Mouse (Mus musculus) inflammation-experienced regulatory T-cells, adult 6 months (primary cell): ENCODE results near the gene Nme7. TPM values are rescaled to one million over a fixed set of nuclear protein-coding genes. Genes with fewer than 3 reads are reported as not detected.
A peak's percentile ranks its signal among the peaks of the same experiment; 100 is the strongest.

Experiments
- ATAC-seq: one replicate; pipeline ENCODE4 v1.8.0; 2017
- polyA plus RNA-seq, 3 experiments: library from polyadenylated mRNA; unstranded; fragments of 100-300 nt; shearing (Covaris generic); gene quantifications; one replicate each; pipeline ENCODE4 v1.2.1; 2017

The Nme7 gene
- polyA plus RNA-seq: 10 to 100 TPM; 11.5 to 19.0 (median 12.5) TPM

- no peak for ATAC-seq
These were observed at the start of gene Nme7 for GRCm38 (mm10) chr1:164303821-164304220. Gene Nme7, plus strand, starts transcription at chr1:164304121.

DNA sequence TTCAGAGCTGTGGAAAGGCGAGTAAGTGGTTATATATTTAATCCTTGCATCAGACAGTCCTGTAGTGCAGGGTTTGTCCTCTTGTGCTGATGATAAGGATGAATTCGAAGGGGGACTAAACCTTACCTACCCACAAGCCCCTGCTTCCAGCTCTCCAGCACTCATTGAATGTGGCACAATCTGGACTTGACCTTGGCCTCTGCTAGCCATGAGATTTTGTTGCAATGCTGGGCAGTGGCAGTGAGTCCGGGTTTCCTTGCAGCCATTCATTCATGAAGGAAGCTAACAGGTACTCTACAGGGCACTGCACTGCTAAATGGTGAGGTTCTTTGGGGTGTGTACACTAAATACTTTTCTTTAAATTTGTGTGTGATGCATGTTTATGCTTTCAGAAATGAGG lies 49.1 kb upstream of the Nme7 start:
- ATAC-seq: no peak

DNA sequence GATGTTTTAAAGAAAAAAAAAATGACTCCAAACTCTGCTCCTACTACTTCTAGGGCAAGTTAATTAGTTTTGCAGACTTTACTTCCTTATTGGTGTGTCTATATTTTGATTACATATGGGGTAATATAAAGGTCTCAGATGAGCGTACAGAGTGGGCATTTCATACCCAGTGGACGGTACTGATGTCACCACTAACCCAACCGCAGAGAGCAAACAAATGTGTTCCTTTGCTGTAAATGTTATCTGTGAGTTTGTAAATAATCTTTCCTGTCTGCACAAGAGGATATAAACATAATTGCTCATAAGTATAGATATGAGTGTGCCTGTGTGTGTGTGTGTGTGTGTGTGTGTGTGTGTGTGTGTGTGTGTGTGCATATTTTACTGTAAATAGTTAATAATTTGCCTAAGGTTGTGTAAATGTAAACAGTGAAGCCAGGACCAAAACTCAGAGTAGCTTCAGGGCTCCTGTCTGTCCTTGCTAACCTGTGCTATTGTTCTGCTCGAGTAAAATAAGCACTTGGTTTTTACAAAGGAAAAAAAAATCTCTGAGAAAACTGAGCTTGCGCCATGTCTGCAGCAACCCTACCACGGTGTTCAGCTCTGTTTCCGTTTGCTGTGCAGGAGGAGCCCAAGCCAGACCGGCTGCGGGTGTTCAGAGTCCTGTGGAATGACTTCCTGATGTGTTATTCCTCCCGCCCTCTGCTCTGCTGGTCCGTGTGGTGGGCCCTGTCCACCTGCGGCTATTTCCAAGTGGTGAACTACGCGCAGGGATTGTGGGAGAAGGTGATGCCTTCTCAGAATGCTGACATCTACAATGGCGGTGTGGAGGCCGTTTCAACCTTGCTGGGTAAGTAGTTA lies 43.5 kb upstream of the Nme7 start:
- ATAC-seq: no peak

DNA sequence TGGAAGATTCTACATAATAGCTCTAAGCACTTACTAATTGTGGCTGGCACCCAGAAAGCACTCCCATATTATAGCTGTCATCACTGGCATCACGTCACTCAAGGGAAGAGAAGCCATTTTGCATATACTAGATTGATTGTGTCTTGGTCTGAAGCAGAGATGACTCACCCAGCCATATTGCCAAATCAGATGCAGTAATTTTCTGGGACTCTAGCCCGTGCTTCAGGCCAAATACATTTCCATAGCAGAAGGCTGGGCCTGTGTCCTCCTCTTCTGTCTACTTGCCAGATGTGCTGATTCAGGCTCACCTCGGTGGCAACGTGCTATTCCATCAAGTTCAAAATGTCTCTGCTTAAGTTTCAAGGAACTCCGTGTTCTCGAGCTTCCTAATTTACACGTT lies 42.4 kb upstream of the Nme7 start:
- no peak for ATAC-seq

- ATAC-seq: no peak
These were observed 33.0 kb upstream of the Nme7 start for GRCm38 (mm10) chr1:164270941-164271340.

DNA sequence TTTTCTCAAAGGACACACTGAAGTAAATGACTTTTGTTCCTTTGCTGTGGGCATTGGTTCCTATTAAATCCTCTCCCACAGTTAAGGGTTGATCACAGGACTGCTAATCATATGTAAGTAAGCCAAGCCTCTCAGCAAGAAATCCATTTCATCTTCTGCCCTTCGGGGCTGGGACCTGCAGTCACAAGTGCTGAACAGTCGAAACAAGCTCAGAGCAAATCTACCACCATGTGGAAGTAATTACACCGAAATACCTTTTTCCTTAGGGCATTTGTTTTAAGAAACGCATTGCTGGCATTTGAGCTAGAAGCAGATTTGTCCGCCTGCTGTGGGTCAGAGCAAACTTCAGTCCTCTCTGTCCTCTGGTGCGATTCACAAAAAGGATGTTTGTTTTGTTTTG lies 30.3 kb upstream of the Nme7 start:
- no peak for ATAC-seq

- ATAC-seq: peak; percentile 100
These were observed 28.4 kb upstream of the Nme7 start, which contains the start of gene Ccdc181 for GRCm38 (mm10) chr1:164275455-164275954. Gene Ccdc181, plus strand, starts transcription at chr1:164275585.

DNA sequence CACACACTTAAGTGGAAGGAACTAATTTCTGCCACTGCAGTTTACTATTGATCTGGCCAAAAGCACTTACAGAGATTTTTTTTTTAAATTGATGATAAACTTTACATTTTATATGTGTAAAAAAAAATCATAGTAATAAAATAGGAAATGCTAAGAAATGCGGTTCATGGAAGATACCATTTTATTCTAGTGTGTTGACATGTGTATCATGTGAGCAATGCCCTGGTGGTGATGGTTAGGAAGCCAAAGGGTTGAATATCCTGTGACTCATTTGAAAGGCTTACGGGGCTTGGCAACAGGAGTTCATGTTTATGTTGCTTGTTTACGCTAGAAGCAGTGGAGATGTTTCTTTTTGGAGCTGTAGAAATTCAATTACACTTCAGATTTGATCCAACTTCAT lies 27.4 kb upstream of the Nme7 start:
- ATAC-seq: no peak

GRCm38 (mm10) chr1:164279332-164279731 lies 24.6 kb upstream of the Nme7 start:
- no peak for ATAC-seq

DNA sequence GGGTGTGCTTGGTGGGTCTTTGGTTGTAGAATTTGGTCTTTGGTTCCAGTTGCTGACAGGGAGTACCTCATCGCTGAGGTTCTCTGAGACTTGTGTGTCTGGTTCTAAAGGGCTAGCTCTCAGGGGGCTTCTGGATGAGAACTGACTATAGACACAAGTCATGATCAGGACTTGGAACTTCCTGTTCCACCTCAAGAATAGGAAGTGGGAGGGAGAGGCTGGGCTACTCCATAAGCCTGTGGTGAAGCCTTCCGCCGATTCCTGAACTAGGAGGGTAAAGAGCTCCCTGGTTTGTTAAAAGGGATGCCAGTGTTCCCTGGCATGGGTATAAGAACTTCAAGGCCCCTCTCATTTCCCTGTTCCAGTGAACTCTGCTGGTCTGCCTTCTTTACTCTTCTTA lies 19.9 kb upstream of the Nme7 start:
- no peak for ATAC-seq

GRCm38 (mm10) chr1:164287406-164287805 lies 16.5 kb upstream of the Nme7 start:
- ATAC-seq: no peak

DNA sequence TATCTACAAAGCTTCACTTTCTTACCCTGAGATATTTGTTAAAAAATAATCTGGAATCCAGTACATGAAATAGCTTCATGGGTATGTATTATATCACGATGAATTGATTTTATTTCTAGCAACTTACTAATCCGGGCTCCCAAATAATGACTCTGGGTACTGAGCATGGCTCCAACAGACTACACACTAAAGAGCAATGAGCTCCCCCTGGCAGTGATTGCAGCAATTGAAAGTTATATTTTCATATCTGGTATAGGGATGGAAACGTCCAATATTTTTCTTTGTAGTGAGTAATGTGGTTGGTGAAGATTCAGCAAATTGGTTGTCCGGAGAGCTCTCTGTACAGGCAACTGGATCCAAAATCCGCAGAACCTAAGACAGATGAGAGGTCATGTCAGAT lies 11.9 kb upstream of the Nme7 start:
- no peak for ATAC-seq

GRCm38 (mm10) chr1:164294071-164294470 lies 9.8 kb upstream of the Nme7 start:
- ATAC-seq: no peak

GRCm38 (mm10) chr1:164296473-164296872 lies 7.4 kb upstream of the Nme7 start:
- ATAC-seq: no peak

DNA sequence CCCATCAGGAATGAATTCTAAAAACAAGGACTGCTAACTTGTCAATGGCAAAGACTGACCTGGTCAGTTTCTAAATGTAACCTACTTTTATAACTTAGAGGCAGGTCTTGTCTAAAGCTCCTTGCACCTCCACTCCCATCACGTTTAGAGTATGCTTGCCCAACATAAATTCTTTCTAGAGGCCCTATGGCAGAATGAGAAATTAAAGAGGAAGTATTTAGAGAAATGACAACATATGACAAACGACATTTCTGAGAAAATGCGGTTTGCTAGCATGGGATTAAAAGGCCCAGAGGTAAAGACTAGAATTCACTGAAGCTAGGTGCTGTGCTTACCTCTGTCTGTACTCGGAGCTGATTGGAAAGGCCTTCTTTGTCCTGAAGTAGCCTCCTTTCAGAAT lies 2.0 kb upstream of the Nme7 start:
- ATAC-seq: no peak

DNA sequence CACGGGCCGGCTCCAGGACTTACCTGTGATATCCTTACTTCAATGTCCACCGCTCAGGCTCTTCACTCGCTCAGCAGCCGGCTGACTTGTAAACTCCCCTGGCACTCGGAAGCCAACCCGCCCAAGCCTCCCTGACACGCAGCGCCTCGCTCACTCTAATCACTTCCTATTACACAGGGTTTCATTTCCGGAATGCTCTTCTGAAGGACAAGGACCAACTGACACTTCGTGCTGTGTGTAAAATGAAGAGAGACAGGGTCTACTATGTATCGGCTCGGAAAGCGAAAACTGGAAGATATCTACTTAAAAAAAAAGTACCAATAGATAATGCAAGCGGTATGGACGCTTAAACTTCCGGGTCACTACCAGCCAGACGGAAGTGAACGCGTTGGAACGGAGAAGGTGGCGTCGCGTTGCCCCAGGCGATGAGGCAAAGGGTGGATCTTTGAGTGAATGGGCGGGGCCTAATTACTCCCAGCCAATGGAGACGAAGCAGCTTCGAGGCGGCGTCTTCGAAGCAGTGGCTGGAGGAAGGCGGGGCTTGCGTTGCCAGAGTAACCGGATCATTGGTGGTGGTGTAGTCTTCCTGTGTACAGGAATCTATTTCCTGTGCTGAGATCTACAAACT lies 3.3 kb downstream of the Nme7 start, which contains the start of gene Blzf1:
Blzf1 (minus strand) TSS at position 366 of the 628 bp plus-strand sequence.
- peak; percentile 99 for ATAC-seq

- no peak for ATAC-seq
These were observed 4.0 kb downstream of the Nme7 start for GRCm38 (mm10) chr1:164307922-164308321.

GRCm38 (mm10) chr1:164314085-164314484 lies 10.2 kb downstream of the Nme7 start:
- ATAC-seq: no peak

DNA sequence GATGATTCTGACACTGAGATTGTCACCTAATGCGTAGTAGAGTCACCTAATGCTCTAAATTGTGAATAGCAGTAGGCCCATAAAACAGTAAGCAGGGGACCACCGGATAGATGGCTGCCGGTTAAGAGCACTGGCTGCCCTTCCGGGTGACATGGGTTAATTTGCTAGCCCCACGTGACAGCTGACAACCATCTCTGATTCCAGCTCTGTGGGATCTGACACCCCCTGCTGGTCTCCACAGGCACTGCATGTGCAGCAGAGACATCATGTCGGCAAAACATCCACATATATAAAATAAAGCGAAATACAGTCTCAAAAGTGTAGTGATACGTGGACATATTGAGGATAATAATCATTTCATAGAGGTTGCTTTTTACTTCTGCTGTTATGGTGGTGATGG lies 11.3 kb downstream of the Nme7 start:
- peak; percentile 42 for ATAC-seq

GRCm38 (mm10) chr1:164316697-164317096 lies 12.8 kb downstream of the Nme7 start:
- peak; percentile 80 for ATAC-seq

DNA sequence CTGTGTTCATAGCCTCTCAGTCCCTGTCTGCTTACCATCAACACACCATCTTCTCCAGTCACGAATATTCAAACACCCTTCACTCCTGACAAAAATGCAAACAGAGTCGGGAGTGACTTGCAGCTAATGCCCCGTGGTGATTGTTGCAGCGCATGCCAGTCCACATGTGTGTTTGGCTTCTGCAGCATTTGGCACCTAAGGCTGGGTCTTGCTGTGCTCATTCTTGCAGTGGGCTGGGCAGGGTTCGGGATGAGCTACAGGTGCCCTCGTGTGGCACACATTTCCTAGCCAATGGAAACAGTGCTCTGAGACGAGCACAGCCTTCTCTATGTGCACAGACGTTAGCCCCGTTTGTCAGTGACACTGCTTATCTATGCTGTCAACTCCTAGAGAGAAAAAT lies 13.3 kb downstream of the Nme7 start:
- ATAC-seq: no peak

DNA sequence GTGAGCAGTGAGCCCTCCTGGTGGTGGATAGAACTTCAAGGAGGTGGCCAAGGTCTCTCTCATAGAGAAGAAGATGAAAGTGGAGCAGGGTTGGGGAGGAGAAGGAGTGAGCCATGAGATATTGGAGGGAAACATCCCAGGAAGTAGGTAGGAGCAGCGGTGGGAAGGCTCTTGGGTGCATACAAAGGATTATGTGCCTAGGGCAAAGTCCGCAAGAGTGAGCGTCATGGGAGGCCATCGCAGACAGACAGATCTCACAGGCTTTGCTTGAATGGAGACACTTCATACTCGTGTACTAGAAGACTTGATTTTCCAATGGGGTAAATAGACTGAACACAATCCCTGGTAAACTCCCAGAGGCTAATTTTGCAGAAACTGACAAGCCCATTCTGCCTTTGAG lies 14.6 kb downstream of the Nme7 start:
- ATAC-seq: no peak

DNA sequence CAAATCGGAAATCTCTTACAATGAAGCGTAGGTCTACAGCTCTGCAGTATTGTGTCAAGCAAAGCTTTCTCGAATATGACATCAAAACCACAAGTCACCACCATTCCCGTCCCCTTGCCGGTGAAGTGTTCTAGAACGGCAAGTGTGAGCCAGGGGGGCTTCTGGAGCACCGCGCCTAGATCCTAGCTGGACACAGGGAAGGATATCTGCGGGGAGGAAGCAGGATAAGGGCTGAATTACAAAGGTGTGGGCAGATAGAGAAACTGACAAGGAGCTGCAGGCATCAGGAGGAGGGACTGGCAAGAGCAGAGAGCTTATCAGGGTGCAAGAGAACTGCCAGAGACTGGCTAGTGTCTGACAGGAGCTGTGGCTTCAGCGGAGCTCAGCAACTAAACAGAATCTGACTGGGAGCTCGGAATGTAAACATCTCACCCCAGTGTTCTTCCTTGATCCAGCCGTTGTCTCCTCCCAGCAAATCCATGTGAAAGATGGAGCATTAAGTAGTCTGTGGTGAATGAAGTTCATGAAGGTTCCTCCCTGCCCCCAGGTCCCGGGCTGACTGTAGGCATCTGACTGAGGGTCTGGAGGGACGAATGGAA lies 15.7 kb downstream of the Nme7 start:
- no peak for ATAC-seq
